Mouse (Mus musculus): ENCODE measurements around the gene Aff3. TPM values are rescaled to one million over a fixed set of nuclear protein-coding genes. Genes with fewer than 3 reads are reported as not detected.
A peak's percentile ranks its signal among the peaks of the same experiment; 100 is the strongest.

The Aff3 gene
- total RNA-seq, 2 experiments from 2014 or later, result 82.5 to 111 TPM

DNA sequence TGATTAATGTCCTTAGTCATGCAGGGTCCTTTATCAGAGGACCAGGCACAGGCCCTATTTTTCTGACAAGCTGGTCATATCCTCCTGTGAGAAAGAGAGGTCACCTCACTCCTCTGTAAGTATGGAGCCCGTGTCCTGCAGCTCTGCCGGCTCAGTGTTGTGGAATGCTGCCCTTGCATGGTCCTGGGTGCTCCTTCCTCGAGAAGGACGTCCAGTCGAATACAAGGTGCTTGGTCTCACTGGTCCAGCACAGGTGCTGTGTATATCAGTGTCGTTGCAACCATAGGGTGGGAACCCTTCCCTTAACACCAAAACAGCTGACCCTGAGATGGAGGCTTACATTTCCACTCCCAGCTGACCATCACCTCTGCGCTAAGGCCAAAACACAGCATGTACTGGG lies 280.7 kb downstream of the Aff3 start:
- intact Hi-C loops (cut with DNase I), result no loop called here
- DNase-seq (ENCODE audit: low spot score in 2 of 2), result no peak

GRCm38 (mm10) chr1:38382683-38383082 lies 282.1 kb downstream of the Aff3 start:
- no peak for DNase-seq (ENCODE audit: low spot score in 2 of 2)
- intact Hi-C loops (cut with DNase I), result no loop called here

DNA sequence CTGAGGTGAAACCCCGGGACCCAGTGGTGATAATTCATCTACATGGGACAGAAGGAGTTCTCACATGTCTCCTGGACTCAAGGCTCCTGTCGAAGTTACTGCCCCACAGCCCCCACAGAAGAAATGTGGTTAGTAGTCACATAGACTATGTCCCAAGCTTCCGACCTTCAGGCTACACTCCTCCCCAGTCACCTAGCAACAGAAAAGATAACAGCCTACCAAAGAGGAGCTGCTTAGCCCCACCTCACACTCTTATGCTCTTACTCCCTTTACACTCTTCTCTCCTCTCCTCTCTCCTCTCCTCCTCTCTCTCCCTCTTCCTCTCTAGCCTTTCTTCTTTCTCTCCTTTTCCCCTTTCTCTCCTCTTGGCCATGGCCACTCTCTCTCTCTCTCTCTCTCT lies 286.8 kb downstream of the Aff3 start:
- intact Hi-C loops (cut with DNase I), result no loop called here
- no peak for DNase-seq (ENCODE audit: low spot score in 2 of 2)

DNA sequence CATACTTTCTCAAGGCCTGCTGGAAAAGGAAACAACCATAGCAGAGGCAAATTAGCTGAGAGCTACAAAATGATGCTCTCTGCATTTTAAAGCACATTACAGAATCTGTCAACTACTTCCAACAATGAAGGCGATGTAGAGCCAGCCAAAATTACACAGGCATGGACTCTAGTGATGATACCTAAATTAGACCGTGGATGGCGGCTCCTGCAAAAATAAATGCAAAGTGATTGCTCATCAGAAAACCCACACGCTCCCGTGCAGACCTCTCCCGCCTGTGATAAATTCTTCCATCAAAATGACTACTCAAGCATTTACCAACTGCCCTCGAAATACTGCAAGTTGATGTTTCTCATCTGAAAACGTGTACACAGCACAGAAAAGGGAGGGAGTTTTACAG lies 295.6 kb downstream of the Aff3 start:
- DNase-seq (ENCODE audit: low spot score in 2 of 2), result peak in 1 of 2 experiments; percentile 18
- intact Hi-C loops (cut with DNase I), result no loop called here

- no peak for DNase-seq (ENCODE audit: low spot score in 2 of 2)
- intact Hi-C loops (cut with DNase I), result no loop called here
Observed at GRCm38 (mm10) chr1:38368081-38368689, 296.6 kb downstream of the Aff3 start.

GRCm38 (mm10) chr1:38367404-38368080 lies 297.2 kb downstream of the Aff3 start:
- intact Hi-C loops (cut with DNase I), result no loop called here
- DNase-seq (ENCODE audit: low spot score in 2 of 2), result no peak

- intact Hi-C loops (cut with DNase I), result no loop called here
- no peak for DNase-seq (ENCODE audit: low spot score in 2 of 2)
Observed at GRCm38 (mm10) chr1:38363856-38364255, 300.9 kb downstream of the Aff3 start.

GRCm38 (mm10) chr1:38362275-38362674 lies 302.5 kb downstream of the Aff3 start:
- intact Hi-C loops (cut with DNase I), result no loop called here
- no peak for DNase-seq (ENCODE audit: low spot score in 2 of 2)

- intact Hi-C loops (cut with DNase I), result no loop called here
- DNase-seq (ENCODE audit: low spot score in 2 of 2), result peak; percentile 68 to 75
Observed at GRCm38 (mm10) chr1:38358797-38359349, 305.9 kb downstream of the Aff3 start.

- intact Hi-C loops (cut with DNase I), result no loop called here
- DNase-seq (ENCODE audit: low spot score in 2 of 2), result no peak
Observed at GRCm38 (mm10) chr1:38357933-38358796, 306.6 kb downstream of the Aff3 start.

GRCm38 (mm10) chr1:38354585-38354984 lies 310.2 kb downstream of the Aff3 start:
- intact Hi-C loops (cut with DNase I), result no loop called here

GRCm38 (mm10) chr1:38347346-38347745 lies 317.4 kb downstream of the Aff3 start:
- intact Hi-C loops (cut with DNase I), result no loop called here
- no peak for DNase-seq (ENCODE audit: low spot score in 2 of 2)

More at GRCm38 (mm10) chr1:38354585-38354984, 310.2 kb downstream of the Aff3 start:
- no peak for DNase-seq (ENCODE audit: low spot score in 2 of 2)

- intact Hi-C loops (cut with DNase I), result loop anchor here (5.0 kb wide), 1 partner anchor 103 kb away; no protein-coding TSS in a partner anchor
- peak; percentile 20 to 40 for DNase-seq (ENCODE audit: low spot score in 2 of 2)
Observed at GRCm38 (mm10) chr1:38334206-38334605, 330.5 kb downstream of the Aff3 start.

DNA sequence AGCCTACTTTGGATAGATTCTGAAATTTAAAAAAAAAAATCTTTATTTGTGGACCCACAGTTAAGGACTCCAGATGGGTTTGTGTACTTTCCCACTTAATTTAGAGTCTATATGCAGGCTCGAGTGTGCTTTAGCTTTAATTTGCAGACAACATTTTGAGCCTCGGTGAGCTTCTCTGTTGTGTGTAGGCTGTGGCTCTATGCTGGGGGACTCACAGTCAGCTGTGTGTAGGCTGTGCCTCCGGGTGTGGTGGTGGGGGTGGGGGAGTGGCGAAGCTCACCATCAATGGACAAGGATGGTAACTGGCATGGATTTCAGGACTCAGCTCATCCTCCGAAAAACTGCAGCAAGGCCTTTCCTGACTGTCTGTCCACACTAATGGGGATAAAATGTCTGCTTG lies 331.8 kb downstream of the Aff3 start:
- intact Hi-C loops (cut with DNase I), result loop anchor here (5.0 kb wide), 1 partner anchor 104 kb away; no protein-coding TSS in a partner anchor
- peak in 1 of 2 experiments; percentile 19 for DNase-seq (ENCODE audit: low spot score in 2 of 2)

GRCm38 (mm10) chr1:38324206-38324605 lies 340.5 kb downstream of the Aff3 start:
- no peak for DNase-seq (ENCODE audit: low spot score in 2 of 2)
- intact Hi-C loops (cut with DNase I), result no loop called here

DNA sequence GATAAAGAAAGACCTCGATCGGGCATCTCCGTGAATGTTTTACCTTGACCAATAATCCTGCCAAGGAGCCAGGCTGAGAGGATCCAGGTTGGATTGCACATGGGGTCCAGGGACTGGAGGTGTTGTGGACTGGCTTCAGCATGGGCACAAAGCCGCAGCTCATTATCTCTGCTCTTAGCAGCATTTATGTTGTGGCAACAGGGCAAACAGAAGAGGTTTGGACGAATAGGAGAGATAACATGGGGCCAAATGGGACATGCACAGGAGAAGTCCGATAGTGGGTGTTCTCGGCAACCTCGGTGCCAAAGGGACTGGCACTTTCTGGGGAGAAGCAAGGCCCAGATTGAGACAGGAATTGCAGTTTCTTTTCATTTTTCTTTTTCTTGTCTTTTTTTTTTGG lies 342.9 kb downstream of the Aff3 start:
- no peak for DNase-seq (ENCODE audit: low spot score in 2 of 2)
- intact Hi-C loops (cut with DNase I), result no loop called here

DNA sequence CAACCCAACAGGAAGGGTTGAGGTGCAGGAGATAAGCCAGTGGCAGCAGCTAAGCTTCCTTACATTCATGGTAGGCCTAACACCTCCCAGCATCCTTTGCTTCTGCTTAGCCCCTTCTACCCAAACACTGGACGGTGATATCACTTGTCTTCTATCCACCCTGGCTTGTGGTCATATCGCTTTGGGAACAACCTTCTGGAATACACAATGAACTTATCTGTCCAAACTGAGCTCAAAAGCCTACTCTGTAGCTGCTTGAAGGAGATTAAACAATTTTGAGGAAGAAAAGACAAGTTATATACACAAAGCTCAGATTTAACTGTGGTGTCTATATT lies 343.8 kb downstream of the Aff3 start:
- DNase-seq (ENCODE audit: low spot score in 2 of 2), result no peak
- intact Hi-C loops (cut with DNase I), result no loop called here

- DNase-seq (ENCODE audit: low spot score in 2 of 2), result no peak
- intact Hi-C loops (cut with DNase I), result no loop called here
Observed at GRCm38 (mm10) chr1:38320126-38320970, 344.4 kb downstream of the Aff3 start.

DNA sequence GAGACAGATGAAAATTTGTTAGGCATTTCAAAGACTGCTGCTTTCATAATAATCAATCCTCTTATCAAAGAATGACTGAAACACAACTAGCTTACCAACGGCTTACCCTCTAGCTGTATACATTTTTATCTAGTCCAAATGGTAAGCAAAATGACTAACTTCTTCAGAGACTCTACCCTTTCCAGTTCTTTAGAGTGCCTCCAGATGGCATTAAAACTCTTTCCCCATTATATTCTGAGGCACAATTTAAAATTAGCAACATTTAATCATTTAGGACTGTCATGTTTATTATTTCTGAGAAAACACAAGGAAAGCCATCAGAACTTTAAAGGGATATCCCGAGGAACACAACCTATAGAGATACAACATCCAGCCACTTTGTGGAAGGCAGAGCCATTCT lies 346.1 kb downstream of the Aff3 start:
- intact Hi-C loops (cut with DNase I), result loop anchor here (5.0 kb wide), 1 partner anchor 449 kb away; no protein-coding TSS in a partner anchor

More for the DNA sequence above, 346.1 kb downstream of the Aff3 start:
- no peak for DNase-seq (ENCODE audit: low spot score in 2 of 2)
